Mouse (Mus musculus): ENCODE measurements around the gene Tmem248. TPM values are rescaled to one million over a fixed set of nuclear protein-coding genes. Genes with fewer than 3 reads are reported as not detected.

The Tmem248 gene
- polyA plus RNA-seq, 1 experiment from 2014 or later = 30.3 TPM

DNA sequence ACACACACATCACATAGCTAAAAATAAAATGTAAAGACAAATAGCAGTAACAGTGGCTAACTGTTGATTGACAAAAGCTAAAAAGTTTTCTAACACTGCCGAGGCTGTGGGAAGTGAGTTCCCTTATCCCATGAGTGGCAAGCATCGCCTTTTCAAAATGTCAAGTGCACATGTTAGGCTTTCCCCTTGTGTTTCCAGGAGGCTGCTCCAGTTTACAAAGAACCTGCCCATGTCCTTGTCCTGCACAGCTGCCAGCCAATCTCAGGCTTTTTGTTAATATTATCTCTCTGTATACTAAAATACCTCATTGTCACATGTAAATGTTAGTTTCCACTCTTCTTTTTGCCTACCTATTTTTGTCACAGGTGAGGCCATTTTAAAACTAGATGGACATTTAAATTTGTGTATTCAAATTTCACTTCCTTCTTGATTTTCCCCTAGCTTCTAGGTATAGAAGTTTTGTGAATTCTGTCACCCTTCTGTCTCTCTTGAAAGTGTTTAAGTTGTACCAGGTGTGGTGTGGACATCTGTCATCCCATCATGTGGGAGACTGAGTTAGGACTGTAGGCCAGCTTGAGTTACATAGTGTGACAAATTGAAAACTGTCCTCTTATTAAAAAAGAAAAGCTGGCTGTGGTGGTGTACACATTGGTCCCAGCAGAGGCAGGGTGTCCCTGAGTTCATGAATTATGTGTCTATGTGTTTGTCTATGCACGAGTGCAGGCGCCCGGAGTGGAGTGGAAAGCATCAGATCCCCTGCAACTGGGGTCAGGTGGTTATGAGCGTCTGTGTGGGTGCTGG, 34.9 kb upstream of the Tmem248 start:
- no peak for DNase-seq (ENCODE audit: low spot score, missing footprints)
- no peak overlapping the region for H3K4me3 ChIP-seq (ENCODE audit: low read depth, low read length)
- 93% methylated on average over 6 of the region's 6 CpGs for WGBS
- H3K9me3 ChIP-seq (ENCODE audit: control insufficient read depth, low read length) = no peaks in the 10 kb centered on the region
- H3K36me3 ChIP-seq (ENCODE audit: control insufficient read depth, insufficient read depth, low read length) = no peaks in the 10 kb centered on the region
- no peak overlapping the region for H3K4me2 ChIP-seq
- ATAC-seq (ENCODE audit: low FRiP score) = no peak
- H3K4me1 ChIP-seq (ENCODE audit: control insufficient read depth, insufficient read depth, low read length) = no peaks in the 10 kb centered on the region
- no peak overlapping the region for H3K9ac ChIP-seq (ENCODE audit: low read length)
- no peaks in the 10 kb centered on the region for H3K27me3 ChIP-seq (ENCODE audit: control insufficient read depth, insufficient read depth, low read length)
- no peak overlapping the region for H3K27ac ChIP-seq (ENCODE audit: low read depth, low read length)

DNA sequence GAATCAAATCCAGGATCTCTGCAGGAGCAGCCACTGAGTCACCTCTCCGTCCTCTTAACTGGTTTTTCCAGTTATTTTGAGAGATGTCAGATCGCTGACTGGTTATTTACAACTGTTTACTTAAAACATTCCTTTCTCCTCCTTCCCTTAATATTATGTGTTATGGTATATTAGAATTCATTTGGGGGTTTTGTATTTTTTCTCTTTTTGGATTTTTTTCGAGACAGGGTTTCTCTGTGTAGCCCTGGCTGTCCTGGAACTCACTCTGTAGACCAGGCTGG, 34.4 kb upstream of the Tmem248 start:
- ATAC-seq (ENCODE audit: low FRiP score) (no peak), DNase-seq (ENCODE audit: low spot score, missing footprints) (no peak)
- 86% methylated on average over 3 of the region's 3 CpGs for WGBS
- H3K27ac ChIP-seq (ENCODE audit: low read depth, low read length) = no peak overlapping the region
- H3K27me3 ChIP-seq (ENCODE audit: control insufficient read depth, insufficient read depth, low read length) = no peaks in the 10 kb centered on the region
- peaks cover 2% of the 10 kb centered on the region; the same call in 1 of the 2 replicates for H3K4me1 ChIP-seq (ENCODE audit: control insufficient read depth, insufficient read depth, low read length)
- no peak overlapping the region for H3K9ac ChIP-seq (ENCODE audit: low read length)
- H3K9me3 ChIP-seq (ENCODE audit: control insufficient read depth, low read length) = no peaks in the 10 kb centered on the region
- no peak overlapping the region for H3K4me2 ChIP-seq
- H3K4me3 ChIP-seq (ENCODE audit: low read depth, low read length) = no peak overlapping the region
- no peaks in the 10 kb centered on the region for H3K36me3 ChIP-seq (ENCODE audit: control insufficient read depth, insufficient read depth, low read length)

DNA sequence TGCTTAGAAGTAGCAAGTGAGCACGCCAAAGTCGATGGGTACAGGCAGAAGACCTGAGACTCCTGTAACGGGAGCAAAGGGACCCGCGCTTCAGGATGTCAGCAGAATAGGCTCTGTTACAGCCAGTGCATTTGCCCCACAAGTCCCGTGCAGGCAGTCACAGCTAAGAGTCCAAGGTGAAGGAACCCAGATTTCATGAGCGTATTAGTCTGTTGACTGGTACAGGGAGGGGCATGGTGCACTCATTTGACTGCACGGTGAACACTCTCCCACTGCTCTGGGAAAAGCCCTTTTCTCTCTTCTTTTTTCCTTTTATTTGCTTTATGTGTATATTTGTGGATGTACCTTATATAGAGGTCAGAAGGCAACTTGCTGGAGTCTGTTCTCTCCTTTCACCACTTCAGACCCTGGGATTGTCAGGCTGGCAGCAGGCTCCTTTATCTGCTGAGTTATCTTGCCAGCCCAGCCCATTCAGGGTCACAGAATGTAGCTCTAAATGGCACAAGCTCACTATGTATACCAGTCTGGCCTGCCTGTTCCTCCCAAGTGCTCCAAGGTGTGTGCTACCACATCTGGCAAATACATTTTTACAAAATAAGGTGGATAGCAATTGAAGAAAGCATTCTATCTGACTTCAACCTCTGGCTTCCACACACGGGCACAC, 32.6 kb upstream of the Tmem248 start:
- H3K9ac ChIP-seq (ENCODE audit: low read length) = no peak overlapping the region
- 86% methylated on average over 9 of the region's 9 CpGs for WGBS
- no peak for DNase-seq (ENCODE audit: low spot score, missing footprints)
- peaks cover 2% of the 10 kb centered on the region; the same call in 1 of the 2 replicates for H3K4me1 ChIP-seq (ENCODE audit: control insufficient read depth, insufficient read depth, low read length)
- H3K27me3 ChIP-seq (ENCODE audit: control insufficient read depth, insufficient read depth, low read length) = no peaks in the 10 kb centered on the region
- H3K27ac ChIP-seq (ENCODE audit: low read depth, low read length) = no peak overlapping the region
- no peak for ATAC-seq (ENCODE audit: low FRiP score)
- H3K9me3 ChIP-seq (ENCODE audit: control insufficient read depth, low read length) = no peaks in the 10 kb centered on the region
- H3K4me2 ChIP-seq = no peak overlapping the region
- H3K4me3 ChIP-seq (ENCODE audit: low read depth, low read length) = no peak overlapping the region
- no peaks in the 10 kb centered on the region for H3K36me3 ChIP-seq (ENCODE audit: control insufficient read depth, insufficient read depth, low read length)

DNA sequence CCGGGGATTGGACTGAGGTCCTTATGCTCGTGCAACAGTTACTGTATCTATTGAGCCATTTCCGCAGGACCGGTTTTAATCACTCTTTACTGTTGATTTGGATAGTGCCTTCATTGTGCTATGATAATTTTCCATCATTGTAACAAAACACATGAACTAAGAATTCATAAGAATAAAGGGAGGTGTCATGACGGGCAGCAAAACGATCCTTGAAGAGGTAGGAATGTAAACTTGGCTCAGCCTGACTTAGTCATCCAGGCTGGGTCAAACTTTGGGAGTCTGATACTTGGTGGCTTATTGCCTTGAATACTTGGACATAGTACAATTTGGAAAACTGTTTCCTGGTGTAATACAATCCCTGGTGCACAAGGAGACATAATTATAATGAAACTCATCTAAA, 31.6 kb upstream of the Tmem248 start:
- no peak overlapping the region for H3K4me2 ChIP-seq
- no peaks in the 10 kb centered on the region for H3K9me3 ChIP-seq (ENCODE audit: control insufficient read depth, low read length)
- no peak overlapping the region for H3K4me3 ChIP-seq (ENCODE audit: low read depth, low read length)
- H3K4me1 ChIP-seq (ENCODE audit: control insufficient read depth, insufficient read depth, low read length) = peaks cover 2% of the 10 kb centered on the region; the same call in 1 of the 2 replicates
- no peak for DNase-seq (ENCODE audit: low spot score, missing footprints)
- no peaks in the 10 kb centered on the region for H3K36me3 ChIP-seq (ENCODE audit: control insufficient read depth, insufficient read depth, low read length)
- H3K27me3 ChIP-seq (ENCODE audit: control insufficient read depth, insufficient read depth, low read length) = no peaks in the 10 kb centered on the region
- H3K9ac ChIP-seq (ENCODE audit: low read length) = no peak overlapping the region
- no peak for ATAC-seq (ENCODE audit: low FRiP score)
- no peak overlapping the region for H3K27ac ChIP-seq (ENCODE audit: low read depth, low read length)
- 88% methylated on average over 6 of the region's 6 CpGs for WGBS

DNA sequence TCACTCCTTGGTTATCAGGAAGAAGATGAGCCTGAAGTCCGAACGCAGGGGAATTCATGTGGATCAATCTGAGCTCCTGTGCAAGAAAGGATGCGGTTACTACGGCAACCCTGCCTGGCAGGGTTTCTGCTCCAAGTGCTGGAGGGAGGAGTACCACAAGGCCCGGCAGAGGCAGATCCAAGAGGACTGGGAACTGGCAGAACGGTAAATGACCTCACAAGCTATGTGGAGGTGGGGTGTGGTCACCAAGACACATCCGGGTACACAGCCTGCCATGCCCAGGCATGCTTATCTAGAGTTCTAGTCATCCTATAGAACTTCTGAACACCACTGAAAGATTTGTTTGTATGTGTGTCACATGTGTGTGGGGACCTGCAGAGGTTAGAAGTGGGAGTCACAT, 29.5 kb upstream of the Tmem248 start:
- no peak for ATAC-seq (ENCODE audit: low FRiP score)
- Histone ChIP-seq H3K4me1 (ENCODE audit: control insufficient read depth, insufficient read depth, low read length) (peaks cover 2% of the 10 kb centered on the region; the same call in 1 of the 2 replicates), H3K4me2 (no peak overlapping the region), H3K27ac (ENCODE audit: low read depth, low read length) (no peak overlapping the region), H3K9ac (ENCODE audit: low read length) (no peak overlapping the region), H3K36me3 (ENCODE audit: control insufficient read depth, insufficient read depth, low read length) (no peaks in the 10 kb centered on the region), H3K9me3 (ENCODE audit: control insufficient read depth, low read length) (no peaks in the 10 kb centered on the region), H3K4me3 (ENCODE audit: low read depth, low read length) (no peak overlapping the region), H3K27me3 (ENCODE audit: control insufficient read depth, insufficient read depth, low read length) (no peaks in the 10 kb centered on the region)
- no peak for DNase-seq (ENCODE audit: low spot score, missing footprints)
- 44% methylated on average over 7 of the region's 7 CpGs for WGBS

DNA sequence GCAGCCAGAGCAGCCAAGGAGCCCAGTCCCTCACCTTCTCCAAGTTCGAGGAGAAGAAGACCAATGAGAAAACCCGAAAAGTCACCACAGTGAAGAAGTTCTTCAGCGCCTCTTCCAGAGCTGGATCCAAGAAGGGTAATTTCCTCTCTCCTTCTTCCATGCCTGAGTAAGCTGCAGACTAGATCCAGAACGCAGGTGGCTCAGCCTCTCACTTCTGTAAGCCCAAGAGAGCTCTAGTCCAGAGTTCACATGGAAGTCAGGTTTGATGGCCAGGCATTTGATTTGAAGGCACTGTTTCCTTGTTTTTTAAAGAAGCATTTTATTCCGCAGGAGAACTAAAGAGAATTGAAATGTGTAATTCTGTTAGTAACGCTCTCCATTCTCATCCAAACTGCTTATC, 26.0 kb upstream of the Tmem248 start:
- H3K4me1 ChIP-seq (ENCODE audit: control insufficient read depth, insufficient read depth, low read length) = peaks cover 2% of the 10 kb centered on the region; the same call in 1 of the 2 replicates
- no peaks in the 10 kb centered on the region for H3K27me3 ChIP-seq (ENCODE audit: control insufficient read depth, insufficient read depth, low read length)
- 94% methylated on average over 6 of the region's 6 CpGs for WGBS
- no peaks in the 10 kb centered on the region for H3K9me3 ChIP-seq (ENCODE audit: control insufficient read depth, low read length)
- ATAC-seq (ENCODE audit: low FRiP score) (no peak), DNase-seq (ENCODE audit: low spot score, missing footprints) (no peak)
- H3K9ac ChIP-seq (ENCODE audit: low read length) = no peak overlapping the region
- H3K4me2 ChIP-seq = no peak overlapping the region
- H3K27ac ChIP-seq (ENCODE audit: low read depth, low read length) = no peak overlapping the region
- H3K36me3 ChIP-seq (ENCODE audit: control insufficient read depth, insufficient read depth, low read length) = no peaks in the 10 kb centered on the region
- no peak overlapping the region for H3K4me3 ChIP-seq (ENCODE audit: low read depth, low read length)

DNA sequence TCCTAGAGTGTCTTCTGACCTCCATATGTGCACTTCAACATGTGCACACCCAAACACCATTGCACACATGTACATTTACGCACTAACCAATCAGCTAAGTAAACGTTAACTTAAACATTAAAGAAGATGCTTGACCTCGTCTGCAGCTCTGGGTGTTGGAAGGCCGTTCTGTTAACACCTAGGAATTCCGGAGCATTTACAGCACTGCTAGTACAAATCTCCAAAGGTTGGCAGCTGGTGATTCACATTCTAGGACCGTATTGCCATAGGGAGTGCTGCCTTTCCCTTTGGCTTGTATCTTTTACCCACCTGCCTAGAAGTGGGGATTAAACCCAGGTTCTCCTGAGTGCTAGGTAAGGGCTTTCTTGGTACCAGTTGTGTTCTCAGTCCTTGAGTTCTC, 25.0 kb upstream of the Tmem248 start:
- DNase-seq (ENCODE audit: low spot score, missing footprints) (no peak), ATAC-seq (ENCODE audit: low FRiP score) (no peak)
- no peaks in the 10 kb centered on the region for H3K36me3 ChIP-seq (ENCODE audit: control insufficient read depth, insufficient read depth, low read length)
- H3K9ac ChIP-seq (ENCODE audit: low read length) = no peak overlapping the region
- H3K4me2 ChIP-seq = no peak overlapping the region
- H3K4me1 ChIP-seq (ENCODE audit: control insufficient read depth, insufficient read depth, low read length) = peaks cover 2% of the 10 kb centered on the region; the same call in 1 of the 2 replicates
- H3K9me3 ChIP-seq (ENCODE audit: control insufficient read depth, low read length) = no peaks in the 10 kb centered on the region
- no peak overlapping the region for H3K27ac ChIP-seq (ENCODE audit: low read depth, low read length)
- no peaks in the 10 kb centered on the region for H3K27me3 ChIP-seq (ENCODE audit: control insufficient read depth, insufficient read depth, low read length)
- WGBS = 93% methylated on average over 6 of the region's 6 CpGs
- H3K4me3 ChIP-seq (ENCODE audit: low read depth, low read length) = no peak overlapping the region

DNA sequence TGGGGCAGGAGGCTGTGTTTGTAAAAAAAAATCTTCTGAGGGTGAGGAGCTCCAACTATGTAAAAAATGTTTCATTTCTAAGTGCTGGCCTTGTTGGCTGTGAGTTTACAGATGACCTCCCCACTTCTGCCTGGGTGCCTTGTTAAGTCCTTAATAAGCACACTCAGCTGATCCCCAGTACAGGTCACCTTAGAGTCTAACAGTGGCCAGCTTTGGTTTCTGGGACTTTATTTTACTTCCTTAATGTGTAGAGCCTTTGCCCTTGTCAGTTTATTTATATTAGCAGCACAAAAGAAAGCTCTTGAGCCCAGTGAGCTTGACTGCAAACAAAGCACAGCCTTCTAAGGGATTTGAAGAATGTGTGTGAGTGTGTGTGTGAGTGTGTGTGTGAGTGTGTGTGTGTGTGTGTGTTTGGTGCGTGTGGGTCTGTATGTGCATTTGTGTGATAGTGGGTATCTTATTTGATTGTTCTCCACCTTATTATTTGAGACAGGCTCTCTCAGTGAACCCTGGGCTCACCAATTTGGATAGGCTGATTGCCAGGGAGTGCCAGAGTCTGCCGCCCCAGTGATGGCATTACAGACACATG, 24.4 kb upstream of the Tmem248 start:
- no peaks in the 10 kb centered on the region; the same call in 1 of the 2 replicates for H3K4me1 ChIP-seq (ENCODE audit: control insufficient read depth, insufficient read depth, low read length)
- no peak overlapping the region for H3K4me2 ChIP-seq
- no peak overlapping the region for H3K27ac ChIP-seq (ENCODE audit: low read depth, low read length)
- H3K4me3 ChIP-seq (ENCODE audit: low read depth, low read length) = no peak overlapping the region
- WGBS = 81% methylated on average over 2 of the region's 2 CpGs
- DNase-seq (ENCODE audit: low spot score, missing footprints) (no peak), ATAC-seq (ENCODE audit: low FRiP score) (no peak)
- no peaks in the 10 kb centered on the region for H3K9me3 ChIP-seq (ENCODE audit: control insufficient read depth, low read length)
- no peaks in the 10 kb centered on the region for H3K27me3 ChIP-seq (ENCODE audit: control insufficient read depth, insufficient read depth, low read length)
- H3K9ac ChIP-seq (ENCODE audit: low read length) = no peak overlapping the region
- no peaks in the 10 kb centered on the region for H3K36me3 ChIP-seq (ENCODE audit: control insufficient read depth, insufficient read depth, low read length)

DNA sequence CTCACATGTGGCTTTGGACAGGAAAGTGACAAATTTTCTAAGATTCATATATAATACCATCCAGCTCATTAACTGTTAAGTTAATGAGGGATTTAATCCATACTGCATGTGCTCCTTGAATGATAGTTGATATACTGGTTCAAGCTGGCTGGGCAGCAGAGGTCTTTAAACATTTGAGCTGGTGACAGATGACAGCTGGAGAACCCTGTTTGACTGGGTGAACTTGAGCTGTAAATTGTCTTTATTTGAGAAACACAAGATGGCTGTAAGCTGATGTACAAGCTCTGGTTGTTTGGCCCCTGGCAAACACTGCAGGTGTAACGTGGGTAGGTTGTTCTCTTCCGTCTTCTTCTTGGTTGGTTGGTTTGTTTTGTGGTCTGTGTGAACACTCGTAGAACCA, 23.1 kb upstream of the Tmem248 start:
- WGBS = 90% methylated on average over 3 of the region's 3 CpGs
- Histone ChIP-seq H3K9me3 (ENCODE audit: control insufficient read depth, low read length) (no peaks in the 10 kb centered on the region), H3K4me1 (ENCODE audit: control insufficient read depth, insufficient read depth, low read length) (no peaks in the 10 kb centered on the region), H3K9ac (ENCODE audit: low read length) (no peak overlapping the region), H3K36me3 (ENCODE audit: control insufficient read depth, insufficient read depth, low read length) (peaks cover 4% of the 10 kb centered on the region; the same call in 1 of the 2 replicates), H3K4me3 (ENCODE audit: low read depth, low read length) (no peak overlapping the region), H3K27ac (ENCODE audit: low read depth, low read length) (no peak overlapping the region), H3K4me2 (no peak overlapping the region), H3K27me3 (ENCODE audit: control insufficient read depth, insufficient read depth, low read length) (no peaks in the 10 kb centered on the region)
- DNase-seq (ENCODE audit: low spot score, missing footprints) = no peak
- ATAC-seq (ENCODE audit: low FRiP score) = no peak

Measured in midbrain, embryonic 11.5 days (tissue).